Mouse (Mus musculus) kidney, embryonic 15.5 days (tissue): Measurements from ENCODE around the gene Trim46. TPM values are rescaled to one million over a fixed set of nuclear protein-coding genes. Genes with fewer than 3 reads are reported as not detected.
A peak's percentile ranks its signal among the peaks of the same experiment; 100 is the strongest.
"Not testable (repeated sequence)": the region's sequence is repeated elsewhere in the genome, so short reads cannot be mapped to it uniquely, and the experiment has no call there.

ENCODE experiments used
- ATAC-seq: fragments of 200-750 bp; cut with Nextera tagmentation; replicated peaks from 2 replicates; pipeline ENCODE4 v1.8.0; 2017; ENCODE audit warnings: moderate TSS enrichment; ENCODE audit not compliant: low FRiP score
- H3K27ac ChIP-seq: fragments of 300-500 bp; sonication (generic); 2 replicates; pipeline ENCODE4 v1.5.1; 2015; ENCODE audit warnings: mild to moderate bottlenecking, inconsistent platforms
- H3K27me3 ChIP-seq: fragments of 300-500 bp; sonication (generic); 2 replicates; pipeline ENCODE4 v1.6.1; 2015; ENCODE audit warnings: inconsistent platforms
- H3K36me3 ChIP-seq: fragments of 300-500 bp; sonication (generic); 2 replicates; pipeline ENCODE4 v1.6.1; 2015; ENCODE audit warnings: inconsistent platforms
- H3K4me1 ChIP-seq: fragments of 300-500 bp; sonication (generic); 2 replicates; pipeline ENCODE4 v1.6.1; 2015; ENCODE audit warnings: inconsistent platforms
- H3K4me2 ChIP-seq: fragments of 300-500 bp; sonication (generic); 2 replicates; pipeline ENCODE4 v1.6.1; 2015; ENCODE audit warnings: moderate library complexity, mild to moderate bottlenecking, inconsistent platforms
- H3K4me3 ChIP-seq: fragments of 300-500 bp; sonication (generic); replicated peaks from 2 replicates; pipeline ENCODE4 v1.5.1; 2015; ENCODE audit warnings: mild to moderate bottlenecking, inconsistent platforms
- H3K9ac ChIP-seq: fragments of 300-500 bp; sonication (generic); 2 replicates; pipeline ENCODE4 v1.6.1; 2015; ENCODE audit warnings: mild to moderate bottlenecking, inconsistent platforms
- H3K9me3 ChIP-seq: fragments of 300-500 bp; sonication (generic); replicated peaks from 2 replicates; pipeline ENCODE4 v1.6.1; 2016; ENCODE audit warnings: inconsistent platforms
- WGBS: fragments of 180-500 bp; shearing (Covaris S2); methylation state at CpG from one replicate; pipeline ENCODE4 v1.1.7; 2015; ENCODE audit warnings: mixed read lengths; 5-methylcytosine and 5-hydroxymethylcytosine counted together
- polyA plus RNA-seq: library from polyadenylated mRNA; unstranded; fragments of >200 nt; fragmentation: Nextera tagmentation; extraction: Ambion mirVana; gene quantifications from 2 replicates; pipeline ENCODE4 v1.2.1, GENCODE M21; 2015

Gene Trim46
- polyA plus RNA-seq, 1 experiment from 2014 or later, result 5.2 TPM

DNA sequence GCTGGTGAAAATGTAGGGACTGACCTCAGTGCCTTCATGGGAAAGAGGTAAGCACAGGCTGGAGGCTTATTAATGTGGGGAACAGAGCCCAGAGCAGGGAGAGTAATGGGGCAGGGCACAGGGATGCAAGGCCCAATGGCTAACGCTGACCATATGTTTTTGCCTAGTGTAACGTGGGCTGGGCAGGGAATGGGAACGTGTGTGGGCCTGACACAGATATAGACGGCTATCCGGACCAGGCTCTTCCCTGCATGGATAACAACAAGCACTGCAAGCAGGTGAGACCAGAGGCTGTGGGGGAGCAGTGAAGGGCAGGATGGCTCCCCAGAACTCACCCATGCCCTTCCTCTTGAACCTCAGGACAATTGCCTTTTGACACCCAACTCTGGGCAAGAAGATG lies 24.9 kb downstream of the Trim46 start:
- Histone ChIP-seq H3K27me3 (peaks cover 7% of the 10 kb centered on the region), H3K4me1 (peaks cover 21% of the 10 kb centered on the region), H3K4me2 (no peak overlapping the region), H3K27ac (no peak overlapping the region), H3K36me3 (peaks cover 13% of the 10 kb centered on the region; the same call in 1 of the 2 replicates), H3K9ac (no peak overlapping the region), H3K9me3 (no peaks in the 10 kb centered on the region), H3K4me3 (no peak overlapping the region)
- WGBS, result 73% methylated on average over 5 of the region's 5 CpGs
- no peak for ATAC-seq

GRCm38 (mm10) chr3:89219546-89219945 lies 26.6 kb downstream of the Trim46 start:
- whole genome bisulfite sequencing, result 26% methylated on average over 8 of the region's 8 CpGs
- no peak overlapping the region for H3K4me2 ChIP-seq
- no peaks in the 10 kb centered on the region for H3K9me3 ChIP-seq
- no peak for ATAC-seq
- H3K27me3 ChIP-seq, result no peaks in the 10 kb centered on the region
- H3K9ac ChIP-seq, result 0 out of 2 replicates have a peak overlapping the region, but pooled peaks have one; percentile 23
- H3K4me3 ChIP-seq, result no peak overlapping the region
- no peak overlapping the region for H3K27ac ChIP-seq
- H3K36me3 ChIP-seq, result peaks cover 13% of the 10 kb centered on the region; the same call in 1 of the 2 replicates
- H3K4me1 ChIP-seq, result peaks cover 26% of the 10 kb centered on the region

- Histone ChIP-seq H3K4me3 (no peak overlapping the region), H3K27ac (no peak overlapping the region), H3K4me2 (no peak overlapping the region)
Measured at GRCm38 (mm10) chr3:89218271-89218670, 27.8 kb downstream of the Trim46 start.

DNA sequence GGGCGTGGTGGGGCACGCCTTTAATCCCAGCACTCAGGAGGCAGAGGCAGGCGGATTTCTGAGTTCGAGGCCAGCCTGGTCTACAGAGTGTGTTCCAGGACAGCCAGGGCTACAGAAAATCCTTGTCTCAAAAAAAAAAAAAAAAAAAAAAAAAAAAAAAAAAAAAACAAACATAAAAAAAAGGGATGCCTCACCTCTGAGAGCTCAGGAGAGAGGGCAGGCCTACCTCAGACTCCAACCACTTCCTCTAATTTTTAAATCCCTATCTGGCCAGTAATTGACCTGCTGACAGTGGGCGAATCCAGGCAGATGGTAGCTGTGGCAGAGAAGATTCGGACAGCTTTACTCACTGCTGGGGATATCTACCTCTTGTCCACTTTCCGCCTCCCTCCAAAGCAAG lies 29.7 kb downstream of the Trim46 start:
- H3K4me2 ChIP-seq, result peak overlapping the region; percentile 91
- WGBS, result 75% methylated on average over 7 of the region's 7 CpGs
- H3K4me3 ChIP-seq, H3K9me3 ChIP-seq, H3K27ac ChIP-seq, ATAC-seq, H3K36me3 ChIP-seq, H3K27me3 ChIP-seq, H3K9ac ChIP-seq: not testable (repeated sequence)
- peaks cover 44% of the 10 kb centered on the region for H3K4me1 ChIP-seq

More at GRCm38 (mm10) chr3:89218271-89218670, 27.8 kb downstream of the Trim46 start:
- H3K36me3 ChIP-seq, result peaks cover 4% of the 10 kb centered on the region; the same call in 1 of the 2 replicates
- no peaks in the 10 kb centered on the region for H3K27me3 ChIP-seq
- no peak for ATAC-seq
- H3K9ac ChIP-seq, result no peak overlapping the region
- peaks cover 30% of the 10 kb centered on the region for H3K4me1 ChIP-seq
- H3K9me3 ChIP-seq, result no peaks in the 10 kb centered on the region
- WGBS, result 69% methylated on average over 1 of the region's 1 CpGs

GRCm38 (mm10) chr3:89215853-89216252 lies 30.3 kb downstream of the Trim46 start:
- peaks cover 48% of the 10 kb centered on the region for H3K4me1 ChIP-seq
- WGBS, result 2% methylated on average over 6 of the region's 6 CpGs
- H3K27ac ChIP-seq, result peak overlapping the region; percentile 97; the same call in 1 of the 2 replicates
- H3K27me3 ChIP-seq, result no peaks in the 10 kb centered on the region
- H3K4me2 ChIP-seq, result peak overlapping the region; percentile 91
- H3K36me3 ChIP-seq, result peaks cover 7% of the 10 kb centered on the region; the same call in 1 of the 2 replicates
- H3K4me3 ChIP-seq, result peak overlapping the region; percentile 90
- H3K9ac ChIP-seq, result 0 out of 2 replicates have a peak overlapping the region, but pooled peaks have one; percentile 16
- ATAC-seq, result 0 out of 2 replicates have a peak, but pooled peaks have one; percentile 2
- no peaks in the 10 kb centered on the region for H3K9me3 ChIP-seq

GRCm38 (mm10) chr3:89214681-89215411 lies 31.3 kb downstream of the Trim46 start, which contains the start of gene Thbs3:
Thbs3 (plus strand) TSS chr3:89215180.
- H3K27ac ChIP-seq, result peak within 1 kb of the TSS; percentile 97
- H3K27me3 ChIP-seq, result no peaks in the 10 kb centered on the region
- H3K4me2 ChIP-seq, result peak within 1 kb of the TSS; percentile 91
- WGBS, result under 1% methylated on average over 19 of the region's 19 CpGs
- H3K4me3 ChIP-seq, result peak within 1 kb of the TSS; percentile 90
- peaks cover 56% of the 10 kb centered on the region for H3K4me1 ChIP-seq
- no peak for ATAC-seq
- peaks cover 18% of the 10 kb centered on the region for H3K36me3 ChIP-seq
- no peaks in the 10 kb centered on the region for H3K9me3 ChIP-seq
- H3K9ac ChIP-seq, result peak within 1 kb of the TSS; percentile 64

- peak; percentile 94 for ATAC-seq
- Histone ChIP-seq H3K9me3 (no peaks in the 10 kb centered on the region), H3K27me3 (no peaks in the 10 kb centered on the region), H3K4me1 (peaks cover 50% of the 10 kb centered on the region), H3K36me3 (peaks cover 26% of the 10 kb centered on the region), H3K4me3 (peak overlapping the region; percentile 90), H3K9ac (peak overlapping the region; percentile 64), H3K27ac (peak overlapping the region; percentile 97), H3K4me2 (peak overlapping the region; percentile 91)
- under 1% methylated on average over 69 of the region's 69 CpGs for WGBS
Measured at GRCm38 (mm10) chr3:89213803-89214530, 32.1 kb downstream of the Trim46 start.

GRCm38 (mm10) chr3:89210731-89211130 lies 35.4 kb downstream of the Trim46 start:
- Histone ChIP-seq H3K4me3 (no peak overlapping the region), H3K27me3 (no peaks in the 10 kb centered on the region), H3K36me3 (peaks cover 59% of the 10 kb centered on the region), H3K27ac (0 out of 2 replicates have a peak overlapping the region, but pooled peaks have one; percentile 35), H3K4me1 (peaks cover 45% of the 10 kb centered on the region), H3K9me3 (no peaks in the 10 kb centered on the region), H3K4me2 (no peak overlapping the region), H3K9ac (no peak overlapping the region)
- 70% methylated on average over 7 of the region's 7 CpGs for WGBS
- no peak for ATAC-seq

DNA sequence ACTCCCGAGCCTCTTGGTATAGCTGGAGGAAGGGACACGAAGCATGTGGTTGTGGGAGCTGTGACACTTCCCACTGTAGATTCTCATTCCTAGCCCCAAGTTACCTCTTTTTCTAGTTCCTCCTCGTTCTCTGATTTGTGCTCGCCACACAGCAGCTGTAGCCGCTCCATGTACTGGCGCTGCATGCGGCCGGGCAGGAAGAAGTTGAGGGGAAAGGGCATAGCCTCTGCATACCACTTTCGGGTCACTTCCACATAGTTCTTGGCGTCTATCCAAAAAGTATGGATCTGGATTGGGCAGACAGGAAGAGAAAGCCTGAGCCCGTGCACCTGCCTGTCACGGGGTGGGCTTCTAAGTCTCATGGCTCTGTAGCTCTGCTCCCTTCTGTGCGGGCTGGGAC lies 35.9 kb downstream of the Trim46 start:
- peaks cover 64% of the 10 kb centered on the region for H3K36me3 ChIP-seq
- no peaks in the 10 kb centered on the region for H3K27me3 ChIP-seq
- 72% methylated on average over 13 of the region's 13 CpGs for WGBS
- H3K9ac ChIP-seq, result no peak overlapping the region
- H3K4me1 ChIP-seq, result peaks cover 39% of the 10 kb centered on the region
- H3K9me3 ChIP-seq, result no peaks in the 10 kb centered on the region
- H3K27ac ChIP-seq, result peak overlapping the region; percentile 35; the same call in 1 of the 2 replicates
- H3K4me3 ChIP-seq, result no peak overlapping the region
- no peak for ATAC-seq
- H3K4me2 ChIP-seq, result no peak overlapping the region

DNA sequence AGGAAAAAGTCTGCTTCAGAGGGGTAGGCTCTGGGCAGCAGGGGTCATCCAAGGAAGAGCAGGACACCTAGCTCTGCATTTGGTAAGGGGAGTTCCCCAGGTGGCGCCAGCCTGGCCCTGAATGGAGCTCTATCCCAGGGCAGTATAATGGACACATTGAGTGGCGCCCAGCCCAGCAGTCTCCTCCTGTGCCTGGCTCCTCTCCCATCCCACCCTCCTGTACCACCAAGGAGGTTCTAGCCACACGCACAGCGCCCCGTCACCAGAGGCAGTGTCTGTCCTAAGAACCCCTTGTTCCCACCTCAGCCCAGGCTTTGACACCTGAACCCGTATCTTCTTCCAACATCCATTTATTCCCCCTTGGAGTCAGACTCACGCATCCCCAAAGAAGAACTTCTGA lies 36.4 kb downstream of the Trim46 start:
- Histone ChIP-seq H3K27me3 (no peaks in the 10 kb centered on the region), H3K9me3 (no peaks in the 10 kb centered on the region), H3K36me3 (peaks cover 65% of the 10 kb centered on the region), H3K4me1 (peaks cover 35% of the 10 kb centered on the region), H3K27ac (peak overlapping the region; percentile 35; the same call in 1 of the 2 replicates), H3K9ac (no peak overlapping the region), H3K4me3 (no peak overlapping the region), H3K4me2 (no peak overlapping the region)
- 91% methylated on average over 7 of the region's 7 CpGs for WGBS
- no peak for ATAC-seq

DNA sequence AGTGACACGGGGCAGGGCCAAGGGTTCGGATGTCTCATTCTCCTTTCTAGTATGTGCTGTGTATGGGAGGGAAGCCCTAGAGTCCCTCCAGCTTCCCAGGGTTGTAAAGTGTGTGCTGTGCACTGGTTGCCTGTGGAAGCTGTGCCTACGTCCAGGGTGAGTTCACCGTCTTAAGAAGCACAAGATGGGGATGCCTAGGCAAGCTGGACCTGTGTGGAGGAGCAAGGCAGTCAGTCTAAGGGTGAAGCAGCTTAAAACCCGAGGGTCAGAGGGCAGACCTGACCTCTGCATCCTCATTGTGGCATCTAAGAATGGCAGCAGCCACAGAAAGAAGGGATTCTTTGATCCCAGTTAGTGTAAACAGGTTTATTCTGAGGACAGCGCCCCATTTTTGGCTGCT lies 37.4 kb downstream of the Trim46 start:
- WGBS, result 91% methylated on average over 6 of the region's 6 CpGs
- Histone ChIP-seq H3K4me2 (no peak overlapping the region), H3K9me3 (no peaks in the 10 kb centered on the region), H3K27me3 (no peaks in the 10 kb centered on the region), H3K27ac (no peak overlapping the region), H3K9ac (no peak overlapping the region), H3K4me1 (peaks cover 32% of the 10 kb centered on the region), H3K4me3 (no peak overlapping the region), H3K36me3 (peaks cover 71% of the 10 kb centered on the region)
- no peak for ATAC-seq

DNA sequence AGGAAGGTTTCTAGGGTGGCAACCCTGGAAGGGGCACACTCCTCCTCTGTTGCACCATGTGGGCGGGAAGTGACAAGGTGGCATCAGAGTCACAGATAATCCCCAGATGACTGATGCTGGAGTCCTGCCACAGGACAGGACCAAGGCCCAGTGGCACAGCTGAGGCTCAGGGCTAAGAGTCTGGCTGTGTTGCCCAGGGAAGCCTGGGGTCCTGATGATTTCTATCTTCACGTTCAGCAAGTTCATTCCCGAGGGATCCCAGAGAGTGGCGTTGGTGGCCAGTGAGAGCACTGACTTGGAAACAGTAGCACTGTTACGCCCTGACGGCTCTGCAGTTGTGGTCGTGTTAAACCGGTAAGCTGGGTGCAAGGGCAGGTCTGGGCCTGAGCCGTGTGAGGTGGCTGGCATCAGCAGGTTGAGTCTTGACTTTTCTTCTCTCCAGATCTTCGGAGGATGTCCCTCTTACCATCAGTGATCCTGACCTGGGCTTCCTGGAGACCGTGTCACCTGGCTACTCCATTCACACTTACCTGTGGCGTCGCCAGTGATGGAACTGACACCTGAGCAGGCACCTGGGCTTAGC lies 37.9 kb downstream of the Trim46 start:
- 87% methylated on average over 13 of the region's 13 CpGs for WGBS
- no peak overlapping the region for H3K4me3 ChIP-seq
- H3K9ac ChIP-seq, result no peak overlapping the region

More for the DNA sequence above, 37.9 kb downstream of the Trim46 start:
- no peaks in the 10 kb centered on the region for H3K27me3 ChIP-seq
- H3K27ac ChIP-seq, result no peak overlapping the region
- peaks cover 71% of the 10 kb centered on the region for H3K36me3 ChIP-seq
- no peak overlapping the region for H3K4me2 ChIP-seq
- ATAC-seq, result no peak
- H3K9me3 ChIP-seq, result no peaks in the 10 kb centered on the region
- H3K4me1 ChIP-seq, result peaks cover 36% of the 10 kb centered on the region
